9 mouse cellular contexts compared by ENCODE assay signal in genomic region chr12:117756010-117756409, GRCm38 (mm10). TPM values are rescaled to one million over a fixed set of nuclear protein-coding genes. Genes with fewer than 3 reads are reported as not detected.
DNase-seq lines count a peak whose midpoint lies in the region; ATAC-seq and TF ChIP-seq lines count a peak whose summit lies in the region.
"Had no signal": no experiment of that assay in that cellular context is flagged by ENCODE, and none has a peak within 500 bp of the region (broad histone marks: within the 10 kb centered on the region; RNA-seq: fewer than 3 reads in every experiment).

No protein-coding gene starts in this region.

- no peak overlapping the region for H3K4me2 ChIP-seq in heart, embryonic 13.5 days
- no peak overlapping the region for H3K4me2 ChIP-seq in liver, embryonic 16.5 days (ENCODE audit: low read depth, low read length)

- no peak for TF ChIP-seq POLR2A in lung, adult 2 months (IDR thresholded peaks at IDR 0.05; ENCODE audit: borderline replicate concordance, extremely low read depth, low read depth, low read length)

- H3K4me3 ChIP-seq in lung, adult 2 months (replicated peaks; ENCODE audit: extremely low read depth, low read depth, low read length), result no peak overlapping the region
- H3K4me3 ChIP-seq in heart, embryonic 13.5 days, result no peak overlapping the region
- H3K4me3 ChIP-seq in liver, embryonic 16.5 days (ENCODE audit: low read depth, low read length), result no peak overlapping the region
- H3K4me3 ChIP-seq: hindbrain, embryonic 10.5 days had no signal

- 25% methylated on average over 7 of the region's 7 CpGs for WGBS in lung, adult 2 months
- 26% methylated on average over 7 of the region's 7 CpGs for WGBS in heart, embryonic 13.5 days
- 34% methylated on average over 7 of the region's 7 CpGs for WGBS in liver, embryonic 16.5 days (ENCODE audit: insufficient replicate concordance)

- H3K27me3 ChIP-seq in heart, embryonic 13.5 days (replicated peaks), result no peaks in the 10 kb centered on the region
- H3K27me3 ChIP-seq in liver, embryonic 16.5 days (ENCODE audit: control insufficient read depth, insufficient read depth, low read depth, low read length), result no peaks in the 10 kb centered on the region

- peak; percentile 40 to 47 for DNase-seq in lung, adult 18-20 months
- no peak for DNase-seq in lung, adult 2 months
- peak; percentile 27 to 45 for DNase-seq in thymus, postnatal 36 days
- DNase-seq in gastrocnemius, postnatal 14 days, result no peak
- no peak for DNase-seq in embryo, embryonic 9.5 days (ENCODE audit: extremely low spot score)
- no peak for DNase-seq in right cerebral cortex, postnatal 25 days

- peaks cover 29% of the 10 kb centered on the region for H3K36me3 ChIP-seq in heart, embryonic 13.5 days
- no peaks in the 10 kb centered on the region for H3K36me3 ChIP-seq in liver, embryonic 16.5 days (ENCODE audit: control insufficient read depth, insufficient read depth)
- H3K36me3 ChIP-seq: hindbrain, embryonic 10.5 days had no signal

- ATAC-seq in heart, embryonic 13.5 days (ENCODE audit: extremely low read depth, insufficient number of reproducible peaks, low FRiP score, low TSS enrichment), result no peak
- peak; percentile 15; the same call in 1 of the 2 replicates for ATAC-seq in liver, embryonic 16.5 days (ENCODE audit: low read depth)

- 0 out of 2 replicates have a peak overlapping the region, but pooled peaks have one; percentile 33 for H3K9ac ChIP-seq in heart, embryonic 13.5 days
- no peak overlapping the region for H3K9ac ChIP-seq in liver, embryonic 16.5 days (ENCODE audit: low read depth, low read length)

- TF ChIP-seq CTCF in lung, adult 2 months (IDR thresholded peaks at IDR 0.05; ENCODE audit: insufficient read depth, low read length), result no peak

- H3K4me1 ChIP-seq in lung, adult 2 months (ENCODE audit: control insufficient read depth, insufficient read depth, low read length), result peaks cover 14% of the 10 kb centered on the region
- H3K4me1 ChIP-seq in heart, embryonic 13.5 days, result peaks cover 55% of the 10 kb centered on the region
- H3K4me1 ChIP-seq in liver, embryonic 16.5 days (ENCODE audit: control insufficient read depth, low read depth, low read length), result no peaks in the 10 kb centered on the region

- H3K27ac ChIP-seq in heart, embryonic 13.5 days (replicated peaks), result peak overlapping the region; percentile 70
- H3K27ac ChIP-seq in liver, embryonic 16.5 days (ENCODE audit: low read length), result no peak overlapping the region
- H3K27ac ChIP-seq: hindbrain, embryonic 10.5 days had no signal

- intact Hi-C loops in gastrocnemius, postnatal 14 days (cut with DNase I; ENCODE audit: low total_unique reads), result no loop called here

- H3K9me3 ChIP-seq in heart, embryonic 13.5 days, result no peaks in the 10 kb centered on the region
- no peaks in the 10 kb centered on the region for H3K9me3 ChIP-seq in liver, embryonic 16.5 days (replicated peaks; ENCODE audit: control insufficient read depth, low read length)
- H3K9me3 ChIP-seq: hindbrain, embryonic 10.5 days had no signal

RNA-seq across cellular contexts. Expression of gene Cdca7l, which starts 48.1 kb away (rescaled TPM):
- polyA plus RNA-seq in lung, adult 2 months (2012; rRNA removed), result 2.1 and 2.6 TPM in 2 replicates
- polyA plus RNA-seq in heart, embryonic 13.5 days (2015; fragmentation: Nextera tagmentation; extraction: Ambion mirVana), result 15.4 and 16.3 TPM in 2 replicates
- 12.8 and 13.7 TPM in 2 replicates for polyA plus RNA-seq in liver, embryonic 16.5 days (2015; fragmentation: Nextera tagmentation; extraction: Ambion mirVana)
- total RNA-seq in gastrocnemius, postnatal 14 days (2021), result 1 to 10 TPM in 1 of 2 experiments, under 1 TPM in 1; 0.92 to 1.3 TPM

Comparison
In these comparisons a context has a peak if more than half of its experiments do, and no peak if none do; other contexts are left out.
1. DNase-seq: peak in lung, adult 18-20 months (2 of 2) and thymus, postnatal 36 days (2 of 2); none in lung, adult 2 months (single experiment), gastrocnemius, postnatal 14 days (single experiment), embryo, embryonic 9.5 days (single experiment) and right cerebral cortex, postnatal 25 days (single experiment).